In the genomic region with DNA sequence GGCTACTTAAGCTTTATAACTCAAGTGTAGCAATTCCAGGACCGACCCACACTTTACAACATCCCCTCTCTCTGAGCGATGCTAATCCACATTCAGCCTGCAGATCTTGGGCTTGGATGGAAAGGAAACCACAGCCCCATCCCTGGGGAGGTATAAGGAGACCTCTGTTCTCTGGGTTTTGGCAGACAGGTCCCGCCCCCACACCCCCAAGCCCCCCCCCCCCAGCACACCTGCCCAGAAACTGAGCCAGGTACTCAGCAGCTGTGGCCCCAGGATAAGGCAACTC, we compare ENCODE assay signal across 11 mouse cellular contexts.
DNase-seq lines count a peak whose midpoint lies in the region; ATAC-seq lines count a peak whose summit lies in the region.
"Had no signal": no experiment of that assay in that cellular context is flagged by ENCODE, and none has a peak within 500 bp of the region (broad histone marks: within the 10 kb centered on the region; RNA-seq: fewer than 3 reads in every experiment).

No protein-coding gene starts in this region.

- peaks cover 16% of the 10 kb centered on the region for H3K4me1 ChIP-seq in kidney, embryonic 14.5 days (ENCODE audit: control insufficient read depth, insufficient read depth, low read length)
- H3K4me1 ChIP-seq in forebrain, embryonic 13.5 days, result peaks cover 58% of the 10 kb centered on the region
- peaks cover 42% of the 10 kb centered on the region for H3K4me1 ChIP-seq in intestine, embryonic 14.5 days (replicated peaks; ENCODE audit: control insufficient read depth, insufficient read depth, low read length)
- H3K4me1 ChIP-seq in neural tube, embryonic 13.5 days (replicated peaks), result peaks cover 73% of the 10 kb centered on the region

- H3K27ac ChIP-seq in kidney, embryonic 14.5 days (ENCODE audit: low read depth, low read length), result no peak overlapping the region
- H3K27ac ChIP-seq in forebrain, embryonic 13.5 days, result no peak overlapping the region
- no peak overlapping the region for H3K27ac ChIP-seq in intestine, embryonic 14.5 days (ENCODE audit: low read depth)
- H3K27ac ChIP-seq in neural tube, embryonic 13.5 days (replicated peaks), result no peak overlapping the region
- H3K27ac ChIP-seq: liver, embryonic 14.5 days had no signal

- H3K9ac ChIP-seq in kidney, embryonic 14.5 days (ENCODE audit: low read depth, low read length), result no peak overlapping the region
- no peak overlapping the region for H3K9ac ChIP-seq in forebrain, embryonic 13.5 days
- no peak overlapping the region for H3K9ac ChIP-seq in intestine, embryonic 14.5 days (ENCODE audit: low read length)
- H3K9ac ChIP-seq in neural tube, embryonic 13.5 days, result peak overlapping the region; percentile 52
- H3K9ac ChIP-seq: liver, embryonic 14.5 days had no signal

- no peaks in the 10 kb centered on the region for H3K27me3 ChIP-seq in kidney, embryonic 14.5 days (ENCODE audit: control insufficient read depth, insufficient read depth, low read length)
- H3K27me3 ChIP-seq in forebrain, embryonic 13.5 days, result peaks cover 5% of the 10 kb centered on the region; the same call in 1 of the 2 replicates
- H3K27me3 ChIP-seq in intestine, embryonic 14.5 days (replicated peaks; ENCODE audit: control insufficient read depth, insufficient read depth, low read length), result no peaks in the 10 kb centered on the region
- H3K27me3 ChIP-seq in neural tube, embryonic 13.5 days, result no peaks in the 10 kb centered on the region

- no peaks in the 10 kb centered on the region for H3K9me3 ChIP-seq in kidney, embryonic 14.5 days (ENCODE audit: control insufficient read depth, low read length)
- no peaks in the 10 kb centered on the region for H3K9me3 ChIP-seq in forebrain, embryonic 13.5 days (replicated peaks)
- no peaks in the 10 kb centered on the region for H3K9me3 ChIP-seq in intestine, embryonic 14.5 days (ENCODE audit: control insufficient read depth, low read length)
- H3K9me3 ChIP-seq in neural tube, embryonic 13.5 days, result no peaks in the 10 kb centered on the region

- DNase-seq in kidney, postnatal 10 days, result no peak
- no peak for DNase-seq in intestine, embryonic 14.5 days (ENCODE audit: low spot score)
- DNase-seq in cerebellum, adult 9-10 months, result no peak
- no peak for DNase-seq in embryo, embryonic 10.5 days (ENCODE audit: low spot score)
- DNase-seq: cerebellum, adult 11-12 months; gastrocnemius, postnatal 14 days; kidney, postnatal 25 days had no signal

- no peaks in the 10 kb centered on the region for H3K36me3 ChIP-seq in kidney, embryonic 14.5 days (ENCODE audit: control insufficient read depth, insufficient read depth, low read length)
- H3K36me3 ChIP-seq in forebrain, embryonic 13.5 days (ENCODE audit: poor library complexity, severe bottlenecking), result no peaks in the 10 kb centered on the region
- H3K36me3 ChIP-seq in intestine, embryonic 14.5 days (ENCODE audit: control insufficient read depth, insufficient read depth, low read length), result no peaks in the 10 kb centered on the region
- H3K36me3 ChIP-seq in neural tube, embryonic 13.5 days, result no peaks in the 10 kb centered on the region

- 11% methylated on average over 3 of the region's 3 CpGs for WGBS in kidney, embryonic 14.5 days
- 21% methylated on average over 3 of the region's 3 CpGs for WGBS in forebrain, embryonic 13.5 days
- 26% methylated on average over 3 of the region's 3 CpGs for WGBS in intestine, embryonic 14.5 days
- WGBS in neural tube, embryonic 13.5 days, result 20% methylated on average over 3 of the region's 3 CpGs

- no peak overlapping the region for H3K4me3 ChIP-seq in kidney, embryonic 14.5 days (ENCODE audit: low read length)
- H3K4me3 ChIP-seq in forebrain, embryonic 13.5 days, result no peak overlapping the region
- no peak overlapping the region for H3K4me3 ChIP-seq in intestine, embryonic 14.5 days (ENCODE audit: low read depth, low read length)
- H3K4me3 ChIP-seq in neural tube, embryonic 13.5 days, result peak overlapping the region; percentile 62

- peak overlapping the region; percentile 83; the same call in 1 of the 2 replicates for H3K4me2 ChIP-seq in kidney, embryonic 14.5 days (replicated peaks; ENCODE audit: low read depth, low read length)
- H3K4me2 ChIP-seq in forebrain, embryonic 13.5 days, result peak overlapping the region; percentile 92
- peak overlapping the region; percentile 88 for H3K4me2 ChIP-seq in intestine, embryonic 14.5 days (ENCODE audit: low read length)
- peak overlapping the region; percentile 87 for H3K4me2 ChIP-seq in neural tube, embryonic 13.5 days

- no peak for ATAC-seq in kidney, embryonic 14.5 days (ENCODE audit: low FRiP score, low TSS enrichment)
- no peak for ATAC-seq in forebrain, embryonic 13.5 days
- ATAC-seq in intestine, embryonic 14.5 days (replicated peaks; ENCODE audit: low FRiP score, low TSS enrichment, low read depth), result no peak
- ATAC-seq in neural tube, embryonic 13.5 days (ENCODE audit: low read depth), result no peak
